Mouse (Mus musculus) lung, adult 2 months (tissue): ENCODE data around the gene Pdia4.
"Not testable (repeated sequence)": the region's sequence is repeated elsewhere in the genome, so short reads cannot be mapped to it uniquely, and the experiment has no call there.

ENCODE experiments used
- CTCF ChIP-seq: fragments of 200-500 bp; IDR thresholded peaks from 2 replicates; pipeline ENCODE4 v1.5.1; 2011; ENCODE audit warnings: mild to moderate bottlenecking, low read length, control low read depth; ENCODE audit not compliant: insufficient read depth
- POLR2A ChIP-seq: fragments of 200-500 bp; IDR thresholded peaks from 2 replicates; pipeline ENCODE4 v1.6.1; 2011; ENCODE audit warnings: low read depth, mild to moderate bottlenecking, control low read depth, low read length, borderline replicate concordance; ENCODE audit errors: extremely low read depth

DNA sequence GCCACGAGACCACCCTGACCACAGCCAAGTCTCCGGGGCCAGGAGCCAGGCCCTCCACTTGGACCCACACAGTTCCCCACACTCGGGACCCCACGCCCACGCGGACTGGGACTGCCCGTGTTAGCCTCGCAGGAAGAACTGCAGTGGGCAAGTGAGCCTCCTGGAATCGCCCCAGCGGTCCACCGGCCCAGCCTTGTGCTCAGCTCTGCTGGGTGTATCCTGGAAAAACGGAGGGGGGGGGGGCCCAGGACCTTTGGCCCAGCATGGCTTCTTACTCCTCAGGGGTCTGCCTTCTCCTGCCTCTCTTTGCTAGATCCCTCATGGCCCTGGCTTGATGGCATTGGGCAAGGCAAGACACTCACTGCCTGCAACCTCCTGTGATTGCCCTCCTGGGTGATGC lies 44.7 kb downstream of the Pdia4 start:
- TF ChIP-seq POLR2A, CTCF: not testable (repeated sequence)
